8 mouse cellular contexts compared by ENCODE assay signal in the genomic region with DNA sequence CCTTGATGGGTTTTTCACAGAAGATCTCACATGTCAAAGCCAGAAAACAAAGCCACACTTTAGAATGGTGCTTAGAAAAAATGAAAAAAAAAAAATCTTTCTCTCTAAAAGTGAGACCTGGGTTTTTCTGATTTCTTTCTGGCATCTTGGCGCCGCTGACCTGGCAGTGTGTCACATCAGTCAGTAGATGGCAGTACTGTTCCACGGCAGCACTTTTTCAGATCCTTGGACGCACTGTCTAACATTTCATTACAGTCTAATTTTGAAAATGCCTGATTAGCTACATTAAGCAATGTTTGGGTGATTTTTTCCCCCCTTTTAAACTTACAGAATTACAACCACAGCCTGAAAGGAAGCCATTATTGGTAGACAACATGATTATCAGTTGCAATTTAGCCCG.
DNase-seq lines count a peak whose midpoint lies in the region; ATAC-seq and TF ChIP-seq lines count a peak whose summit lies in the region.

No protein-coding gene starts in this region.

- peak; percentile 98 for DNase-seq in midbrain, embryonic 11.5 days (ENCODE audit: low spot score, missing footprints)
- peak; percentile 75 for DNase-seq in ZHBTc4 (ENCODE audit: low read depth, low spot score)
- peak; percentile 86 for DNase-seq in embryo, embryonic 10.5 days (ENCODE audit: low spot score)
- peak; percentile 42 to 70 for DNase-seq in left cerebral cortex, adult 2 months (ENCODE audit: extremely low spot score in 1 of 2, low spot score in 2 of 2)
- DNase-seq in thymus, postnatal 14 days, result peak; percentile 59

- 17% methylated on average over 5 of the region's 5 CpGs for WGBS in midbrain, embryonic 11.5 days
- 11% methylated on average over 5 of the region's 5 CpGs for WGBS in midbrain, embryonic 16.5 days
- WGBS in heart, embryonic 12.5 days, result 19% methylated on average over 5 of the region's 5 CpGs

- H3K27me3 ChIP-seq in midbrain, embryonic 11.5 days (ENCODE audit: control insufficient read depth, insufficient read depth, low read length), result no peaks in the 10 kb centered on the region
- no peaks in the 10 kb centered on the region for H3K27me3 ChIP-seq in midbrain, embryonic 16.5 days (ENCODE audit: control insufficient read depth, insufficient read depth, low read depth, low read length)
- H3K27me3 ChIP-seq in heart, embryonic 12.5 days (replicated peaks), result no peaks in the 10 kb centered on the region

- TF ChIP-seq CTCF in left cerebral cortex, adult 2 months (IDR thresholded peaks at IDR 0.05), result peak; percentile 98

- no peaks in the 10 kb centered on the region for H3K9me3 ChIP-seq in midbrain, embryonic 11.5 days (ENCODE audit: control insufficient read depth, low read length)
- H3K9me3 ChIP-seq in midbrain, embryonic 16.5 days (replicated peaks; ENCODE audit: control insufficient read depth, low read length, poor library complexity, severe bottlenecking), result no peaks in the 10 kb centered on the region
- H3K9me3 ChIP-seq in heart, embryonic 12.5 days (replicated peaks), result no peaks in the 10 kb centered on the region

- no peak overlapping the region for H3K27ac ChIP-seq in midbrain, embryonic 11.5 days (ENCODE audit: low read depth, low read length)
- no peak overlapping the region for H3K27ac ChIP-seq in midbrain, embryonic 16.5 days (ENCODE audit: low read length)
- H3K27ac ChIP-seq in heart, embryonic 12.5 days (ENCODE audit: poor library complexity, severe bottlenecking), result no peak overlapping the region
- no peak overlapping the region for H3K27ac ChIP-seq in left cerebral cortex, adult 2 months

- H3K36me3 ChIP-seq in midbrain, embryonic 11.5 days (ENCODE audit: control insufficient read depth, insufficient read depth, low read length), result no peaks in the 10 kb centered on the region
- H3K36me3 ChIP-seq in midbrain, embryonic 16.5 days (ENCODE audit: control insufficient read depth, insufficient read depth, low read length), result 0 out of 2 replicates have a peak, but pooled peaks cover 3% of the 10 kb centered on the region
- H3K36me3 ChIP-seq in heart, embryonic 12.5 days, result no peaks in the 10 kb centered on the region

- H3K4me3 ChIP-seq in midbrain, embryonic 11.5 days (ENCODE audit: low read depth, low read length), result no peak overlapping the region
- H3K4me3 ChIP-seq in midbrain, embryonic 16.5 days (ENCODE audit: low read depth, low read length), result no peak overlapping the region
- H3K4me3 ChIP-seq in heart, embryonic 12.5 days, result no peak overlapping the region
- H3K4me3 ChIP-seq in left cerebral cortex, adult 2 months, result no peak overlapping the region

- intact Hi-C loops in left cerebral cortex, adult 2 months (cut with DNase I), result loop anchor here (1.0 to 10.0 kb wide), 6 partner anchors 200 to 1087 kb away; no protein-coding TSS in a partner anchor

- no peak for ATAC-seq in midbrain, embryonic 11.5 days (ENCODE audit: low FRiP score)
- ATAC-seq in midbrain, embryonic 16.5 days, result no peak
- ATAC-seq in heart, embryonic 12.5 days (ENCODE audit: insufficient number of reproducible peaks, low FRiP score), result 0 out of 2 replicates have a peak, but pooled peaks have one; percentile 44
- peak; percentile 65; the same call in 1 of the 2 replicates for ATAC-seq in monocyte, adult 5-6 weeks (replicated peaks; ENCODE audit: insufficient number of reproducible peaks, low FRiP score, low TSS enrichment, poor library complexity, severe bottlenecking)

- H3K4me1 ChIP-seq in midbrain, embryonic 11.5 days (ENCODE audit: control insufficient read depth, insufficient read depth, low read length), result peaks cover 33% of the 10 kb centered on the region
- peaks cover 27% of the 10 kb centered on the region for H3K4me1 ChIP-seq in midbrain, embryonic 16.5 days (ENCODE audit: control insufficient read depth, insufficient read depth, low read length)
- peaks cover 29% of the 10 kb centered on the region for H3K4me1 ChIP-seq in heart, embryonic 12.5 days (replicated peaks)

- H3K4me2 ChIP-seq in midbrain, embryonic 11.5 days, result no peak overlapping the region
- no peak overlapping the region for H3K4me2 ChIP-seq in midbrain, embryonic 16.5 days (ENCODE audit: low read length)
- H3K4me2 ChIP-seq in heart, embryonic 12.5 days, result no peak overlapping the region

- no peak overlapping the region for H3K9ac ChIP-seq in midbrain, embryonic 11.5 days (ENCODE audit: low read length)
- H3K9ac ChIP-seq in midbrain, embryonic 16.5 days (ENCODE audit: low read depth, low read length), result no peak overlapping the region
- H3K9ac ChIP-seq in heart, embryonic 12.5 days, result no peak overlapping the region

Comparison
In these comparisons a context has a peak if more than half of its experiments do, and no peak if none do; other contexts are left out.
1. ATAC-seq: peak in heart, embryonic 12.5 days (single experiment) and monocyte, adult 5-6 weeks (single experiment); none in midbrain, embryonic 11.5 days (single experiment) and midbrain, embryonic 16.5 days (single experiment).
2. Peak in every context shown above with its lines, with median percentiles within 50 percentile points of each other: DNase-seq.